Mouse (Mus musculus): Measurements from ENCODE around the gene Sorbs2. TPM values are rescaled to one million over a fixed set of nuclear protein-coding genes. Genes with fewer than 3 reads are reported as not detected.

The Sorbs2 gene
- polyA plus RNA-seq, 2 experiments: 3.7 to 6.2 TPM

GRCm38 (mm10) chr8:45649063-45649462, 141.5 kb downstream of the Sorbs2 start:
- no peaks in the 10 kb centered on the region for H3K9me3 ChIP-seq (ENCODE audit: control insufficient read depth, low read length)
- no peak overlapping the region for H3K4me2 ChIP-seq (ENCODE audit: low read depth)
- H3K36me3 ChIP-seq (replicated peaks; ENCODE audit: control insufficient read depth, insufficient read depth, low read depth): no peaks in the 10 kb centered on the region
- DNase-seq (ENCODE audit: low read depth in 3 of 3, low spot score in 3 of 3) (no peak), ATAC-seq (ENCODE audit: insufficient read depth) (no peak)
- no peaks in the 10 kb centered on the region for H3K4me1 ChIP-seq (replicated peaks; ENCODE audit: control insufficient read depth in 2 of 2, insufficient read depth in 2 of 2, low read length in 1 of 2)
- H3K27me3 ChIP-seq (ENCODE audit: control insufficient read depth, insufficient read depth, low read length): no peaks in the 10 kb centered on the region
- no peak overlapping the region for H3K4me3 ChIP-seq (ENCODE audit: insufficient read depth in 1 of 2, low read depth in 2 of 2, low read length in 2 of 2)
- no peak overlapping the region for H3K27ac ChIP-seq
- no peak overlapping the region for H3K9ac ChIP-seq (replicated peaks)
- no peak for TF ChIP-seq CTCF (IDR thresholded peaks at IDR 0.05; ENCODE audit: low read depth)
- TF ChIP-seq EP300 (IDR thresholded peaks at IDR 0.05; ENCODE audit: low read depth): no peak
- 73% methylated on average over 7 of the region's 7 CpGs for WGBS (ENCODE audit: insufficient replicate concordance)

GRCm38 (mm10) chr8:45649966-45650365, 142.4 kb downstream of the Sorbs2 start:
- Histone ChIP-seq H3K27ac (no peak overlapping the region), H3K4me1 (replicated peaks; ENCODE audit: control insufficient read depth in 2 of 2, insufficient read depth in 2 of 2, low read length in 1 of 2) (no peaks in the 10 kb centered on the region), H3K36me3 (replicated peaks; ENCODE audit: control insufficient read depth, insufficient read depth, low read depth) (no peaks in the 10 kb centered on the region), H3K4me2 (ENCODE audit: low read depth) (no peak overlapping the region), H3K27me3 (ENCODE audit: control insufficient read depth, insufficient read depth, low read length) (no peaks in the 10 kb centered on the region), H3K4me3 (ENCODE audit: insufficient read depth in 1 of 2, low read depth in 2 of 2, low read length in 2 of 2) (no peak overlapping the region), H3K9ac (replicated peaks) (no peak overlapping the region), H3K9me3 (ENCODE audit: control insufficient read depth, low read length) (no peaks in the 10 kb centered on the region)
- DNase-seq (ENCODE audit: low read depth in 3 of 3, low spot score in 3 of 3) (no peak), ATAC-seq (ENCODE audit: insufficient read depth) (no peak)
- WGBS (ENCODE audit: insufficient replicate concordance): 60% methylated on average over 5 of the region's 5 CpGs
- no peak for TF ChIP-seq EP300 (IDR thresholded peaks at IDR 0.05; ENCODE audit: low read depth)
- no peak for TF ChIP-seq CTCF (IDR thresholded peaks at IDR 0.05; ENCODE audit: low read depth)

GRCm38 (mm10) chr8:45658021-45658420, 150.4 kb downstream of the Sorbs2 start:
- no peak overlapping the region for H3K4me2 ChIP-seq (ENCODE audit: low read depth)
- 48% methylated on average over 3 of the region's 3 CpGs for WGBS (ENCODE audit: insufficient replicate concordance)
- TF ChIP-seq CTCF (IDR thresholded peaks at IDR 0.05; ENCODE audit: low read depth): no peak
- TF ChIP-seq EP300 (IDR thresholded peaks at IDR 0.05; ENCODE audit: low read depth): no peak

GRCm38 (mm10) chr8:45658458-45659325, 151.1 kb downstream of the Sorbs2 start:
- H3K9ac ChIP-seq (replicated peaks): no peak overlapping the region
- TF ChIP-seq EP300 (IDR thresholded peaks at IDR 0.05; ENCODE audit: low read depth) (no peak), CTCF (IDR thresholded peaks at IDR 0.05; ENCODE audit: low read depth) (no peak)
- ATAC-seq (ENCODE audit: insufficient read depth): no peak
- no peak overlapping the region for H3K4me3 ChIP-seq (ENCODE audit: insufficient read depth in 1 of 2, low read depth in 2 of 2, low read length in 2 of 2)
- H3K9me3 ChIP-seq (ENCODE audit: control insufficient read depth, low read length): no peaks in the 10 kb centered on the region
- H3K27me3 ChIP-seq (ENCODE audit: control insufficient read depth, insufficient read depth, low read length): no peaks in the 10 kb centered on the region
- H3K4me2 ChIP-seq (ENCODE audit: low read depth): no peak overlapping the region
- H3K4me1 ChIP-seq (replicated peaks; ENCODE audit: control insufficient read depth in 2 of 2, insufficient read depth in 2 of 2, low read length in 1 of 2): no peaks in the 10 kb centered on the region; a peak in 1 of 4 replicates
- H3K36me3 ChIP-seq (replicated peaks; ENCODE audit: control insufficient read depth, insufficient read depth, low read depth): no peaks in the 10 kb centered on the region
- 41% methylated on average over 18 of the region's 18 CpGs for whole genome bisulfite sequencing (ENCODE audit: insufficient replicate concordance)
- no peak for DNase-seq (ENCODE audit: low read depth in 3 of 3, low spot score in 3 of 3)
- H3K27ac ChIP-seq: no peak overlapping the region

More at GRCm38 (mm10) chr8:45658021-45658420, 150.4 kb downstream of the Sorbs2 start:
- ATAC-seq (ENCODE audit: insufficient read depth): no peak
- Histone ChIP-seq H3K9ac (replicated peaks) (no peak overlapping the region), H3K4me1 (replicated peaks; ENCODE audit: control insufficient read depth in 2 of 2, insufficient read depth in 2 of 2, low read length in 1 of 2) (no peaks in the 10 kb centered on the region; a peak in 1 of 4 replicates), H3K36me3 (replicated peaks; ENCODE audit: control insufficient read depth, insufficient read depth, low read depth) (no peaks in the 10 kb centered on the region), H3K27ac (no peak overlapping the region), H3K27me3 (ENCODE audit: control insufficient read depth, insufficient read depth, low read length) (no peaks in the 10 kb centered on the region), H3K9me3 (ENCODE audit: control insufficient read depth, low read length) (no peaks in the 10 kb centered on the region), H3K4me3 (ENCODE audit: insufficient read depth in 1 of 2, low read depth in 2 of 2, low read length in 2 of 2) (no peak overlapping the region)
- DNase-seq (ENCODE audit: low read depth in 3 of 3, low spot score in 3 of 3): no peak

- Histone ChIP-seq H3K4me2 (ENCODE audit: low read depth) (no peak overlapping the region), H3K9ac (replicated peaks) (no peak overlapping the region), H3K27ac (no peak overlapping the region), H3K36me3 (replicated peaks; ENCODE audit: control insufficient read depth, insufficient read depth, low read depth) (no peaks in the 10 kb centered on the region), H3K27me3 (ENCODE audit: control insufficient read depth, insufficient read depth, low read length) (no peaks in the 10 kb centered on the region), H3K9me3 (ENCODE audit: control insufficient read depth, low read length) (no peaks in the 10 kb centered on the region), H3K4me1 (replicated peaks; ENCODE audit: control insufficient read depth in 2 of 2, insufficient read depth in 2 of 2, low read length in 1 of 2) (no peaks in the 10 kb centered on the region; a peak in 1 of 4 replicates), H3K4me3 (ENCODE audit: insufficient read depth in 1 of 2, low read depth in 2 of 2, low read length in 2 of 2) (no peak overlapping the region)
- ATAC-seq (ENCODE audit: insufficient read depth): no peak
- DNase-seq (ENCODE audit: low read depth in 3 of 3, low spot score in 3 of 3): no peak
- TF ChIP-seq CTCF (IDR thresholded peaks at IDR 0.05; ENCODE audit: low read depth) (no peak), EP300 (IDR thresholded peaks at IDR 0.05; ENCODE audit: low read depth) (no peak)
- WGBS (ENCODE audit: insufficient replicate concordance): 54% methylated on average over 4 of the region's 4 CpGs
These were observed 151.9 kb downstream of the Sorbs2 start for GRCm38 (mm10) chr8:45659473-45659872.
